Mouse (Mus musculus): ENCODE results near the gene Gabrg3. TPM values are rescaled to one million over a fixed set of nuclear protein-coding genes. Genes with fewer than 3 reads are reported as not detected.

Gene Gabrg3
- polyA plus RNA-seq, 1 experiment from 2014 or later: 2.2 TPM

- no peaks in the 10 kb centered on the region for H3K36me3 ChIP-seq (ENCODE audit: control insufficient read depth, insufficient read depth, low read length)
- ATAC-seq (no peak), DNase-seq (ENCODE audit: low spot score) (no peak)
- 78% methylated on average over 5 of the region's 5 CpGs for WGBS
- H3K9ac ChIP-seq (ENCODE audit: low read length): no peak overlapping the region
- no peaks in the 10 kb centered on the region for H3K9me3 ChIP-seq (replicated peaks; ENCODE audit: control insufficient read depth, low read length)
- no peak overlapping the region for H3K4me3 ChIP-seq (ENCODE audit: low read depth, low read length)
- H3K4me2 ChIP-seq (ENCODE audit: low read length): no peak overlapping the region
- H3K27ac ChIP-seq (ENCODE audit: low read depth, low read length): no peak overlapping the region
- H3K4me1 ChIP-seq (ENCODE audit: control insufficient read depth, insufficient read depth, low read length): no peaks in the 10 kb centered on the region
- no peaks in the 10 kb centered on the region for H3K27me3 ChIP-seq (replicated peaks; ENCODE audit: control insufficient read depth, insufficient read depth, low read length)
Measured at GRCm38 (mm10) chr7:56938020-56938419, 449.0 kb downstream of the Gabrg3 start.

DNA sequence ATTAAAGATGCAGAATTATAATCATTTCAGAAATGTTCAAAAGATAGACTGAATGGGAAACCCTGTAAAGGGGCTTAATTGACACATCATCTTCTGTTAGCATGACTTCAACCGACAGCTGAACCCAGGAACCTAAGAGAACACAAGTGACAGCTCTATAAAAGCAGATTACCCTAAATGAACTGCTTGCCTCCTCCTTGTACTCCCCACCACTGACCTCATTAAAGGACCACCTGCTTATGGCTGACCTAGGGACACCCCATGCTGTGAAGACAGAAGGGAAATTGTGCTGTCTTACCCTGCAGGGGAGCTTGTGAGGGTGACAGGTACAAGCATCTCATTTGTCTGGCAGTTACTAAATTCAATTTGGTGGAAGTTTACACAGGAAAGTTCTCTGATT lies 467.5 kb downstream of the Gabrg3 start:
- Histone ChIP-seq H3K9ac (ENCODE audit: low read length) (no peak overlapping the region), H3K9me3 (replicated peaks; ENCODE audit: control insufficient read depth, low read length) (no peaks in the 10 kb centered on the region), H3K4me3 (ENCODE audit: low read depth, low read length) (no peak overlapping the region), H3K27ac (ENCODE audit: low read depth, low read length) (no peak overlapping the region), H3K4me2 (ENCODE audit: low read length) (no peak overlapping the region), H3K4me1 (ENCODE audit: control insufficient read depth, insufficient read depth, low read length) (no peaks in the 10 kb centered on the region), H3K36me3 (ENCODE audit: control insufficient read depth, insufficient read depth, low read length) (no peaks in the 10 kb centered on the region), H3K27me3 (replicated peaks; ENCODE audit: control insufficient read depth, insufficient read depth, low read length) (no peaks in the 10 kb centered on the region)
- 45% methylated on average over 1 of the region's 1 CpGs for WGBS
- DNase-seq (ENCODE audit: low spot score) (no peak), ATAC-seq (no peak)

DNA sequence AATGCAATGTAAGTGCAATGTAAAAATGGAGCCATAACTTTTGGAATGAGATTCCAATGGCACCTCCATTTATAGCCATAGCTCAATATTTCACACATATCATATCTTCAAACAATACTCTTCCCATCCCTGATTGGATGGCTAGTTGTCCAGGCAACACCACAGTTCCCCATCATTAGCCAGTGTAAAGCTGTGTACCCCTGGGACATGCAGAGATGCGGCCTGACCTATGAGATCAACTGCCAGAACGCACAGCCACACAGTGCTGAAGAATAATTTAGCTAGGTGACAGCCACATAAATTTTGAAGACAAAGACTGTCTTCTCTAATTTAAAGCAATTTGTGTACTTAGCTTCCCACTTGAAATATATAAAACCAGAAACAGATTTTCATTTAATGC lies 472.1 kb downstream of the Gabrg3 start:
- Histone ChIP-seq H3K4me3 (ENCODE audit: low read depth, low read length) (no peak overlapping the region), H3K9ac (ENCODE audit: low read length) (no peak overlapping the region), H3K4me2 (ENCODE audit: low read length) (no peak overlapping the region), H3K4me1 (ENCODE audit: control insufficient read depth, insufficient read depth, low read length) (no peaks in the 10 kb centered on the region), H3K27ac (ENCODE audit: low read depth, low read length) (no peak overlapping the region), H3K36me3 (ENCODE audit: control insufficient read depth, insufficient read depth, low read length) (no peaks in the 10 kb centered on the region), H3K9me3 (replicated peaks; ENCODE audit: control insufficient read depth, low read length) (no peaks in the 10 kb centered on the region), H3K27me3 (replicated peaks; ENCODE audit: control insufficient read depth, insufficient read depth, low read length) (no peaks in the 10 kb centered on the region)
- 94% methylated on average over 2 of the region's 2 CpGs for WGBS
- DNase-seq (ENCODE audit: low spot score) (no peak), ATAC-seq (0 out of 2 replicates have a peak, but pooled peaks have one; percentile 42)

GRCm38 (mm10) chr7:56899762-56900161 lies 487.2 kb downstream of the Gabrg3 start:
- no peaks in the 10 kb centered on the region for H3K36me3 ChIP-seq (ENCODE audit: control insufficient read depth, insufficient read depth, low read length)
- ATAC-seq (no peak), DNase-seq (ENCODE audit: low spot score) (no peak)
- no peak overlapping the region for H3K9ac ChIP-seq (ENCODE audit: low read length)
- no peaks in the 10 kb centered on the region for H3K27me3 ChIP-seq (replicated peaks; ENCODE audit: control insufficient read depth, insufficient read depth, low read length)
- H3K4me1 ChIP-seq (ENCODE audit: control insufficient read depth, insufficient read depth, low read length): no peaks in the 10 kb centered on the region
- H3K9me3 ChIP-seq (replicated peaks; ENCODE audit: control insufficient read depth, low read length): no peaks in the 10 kb centered on the region
- no peak overlapping the region for H3K4me2 ChIP-seq (ENCODE audit: low read length)
- H3K27ac ChIP-seq (ENCODE audit: low read depth, low read length): no peak overlapping the region
- 60% methylated on average over 4 of the region's 4 CpGs for WGBS
- no peak overlapping the region for H3K4me3 ChIP-seq (ENCODE audit: low read depth, low read length)

- no peaks in the 10 kb centered on the region for H3K36me3 ChIP-seq (ENCODE audit: control insufficient read depth, insufficient read depth, low read length)
- H3K9ac ChIP-seq (ENCODE audit: low read length): no peak overlapping the region
- no peaks in the 10 kb centered on the region for H3K9me3 ChIP-seq (replicated peaks; ENCODE audit: control insufficient read depth, low read length)
- H3K4me1 ChIP-seq (ENCODE audit: control insufficient read depth, insufficient read depth, low read length): no peaks in the 10 kb centered on the region
- H3K27ac ChIP-seq (ENCODE audit: low read depth, low read length): no peak overlapping the region
- H3K27me3 ChIP-seq (replicated peaks; ENCODE audit: control insufficient read depth, insufficient read depth, low read length): no peaks in the 10 kb centered on the region
- H3K4me2 ChIP-seq (ENCODE audit: low read length): no peak overlapping the region
- no peak for DNase-seq (ENCODE audit: low spot score)
- ATAC-seq: no peak
- WGBS: 87% methylated on average over 1 of the region's 1 CpGs
- H3K4me3 ChIP-seq (ENCODE audit: low read depth, low read length): no peak overlapping the region
Measured at GRCm38 (mm10) chr7:56867314-56868075, 519.5 kb downstream of the Gabrg3 start.

- Histone ChIP-seq H3K4me3 (ENCODE audit: low read depth, low read length) (no peak overlapping the region), H3K4me2 (ENCODE audit: low read length) (no peak overlapping the region), H3K36me3 (ENCODE audit: control insufficient read depth, insufficient read depth, low read length) (no peaks in the 10 kb centered on the region), H3K9me3 (replicated peaks; ENCODE audit: control insufficient read depth, low read length) (no peaks in the 10 kb centered on the region), H3K27ac (ENCODE audit: low read depth, low read length) (no peak overlapping the region), H3K27me3 (replicated peaks; ENCODE audit: control insufficient read depth, insufficient read depth, low read length) (no peaks in the 10 kb centered on the region), H3K9ac (ENCODE audit: low read length) (no peak overlapping the region), H3K4me1 (ENCODE audit: control insufficient read depth, insufficient read depth, low read length) (no peaks in the 10 kb centered on the region)
- DNase-seq (ENCODE audit: low spot score): no peak
- 91% methylated on average over 5 of the region's 5 CpGs for WGBS
- no peak for ATAC-seq
Measured at GRCm38 (mm10) chr7:56843565-56843964, 543.4 kb downstream of the Gabrg3 start.

- no peak for DNase-seq (ENCODE audit: low spot score)
- no peak overlapping the region for H3K4me3 ChIP-seq (ENCODE audit: low read depth, low read length)
- H3K9me3 ChIP-seq (replicated peaks; ENCODE audit: control insufficient read depth, low read length): no peaks in the 10 kb centered on the region
- H3K27ac ChIP-seq (ENCODE audit: low read depth, low read length): no peak overlapping the region
- no peak overlapping the region for H3K4me2 ChIP-seq (ENCODE audit: low read length)
- no peaks in the 10 kb centered on the region for H3K27me3 ChIP-seq (replicated peaks; ENCODE audit: control insufficient read depth, insufficient read depth, low read length)
- ATAC-seq: no peak
- H3K9ac ChIP-seq (ENCODE audit: low read length): no peak overlapping the region
- H3K4me1 ChIP-seq (ENCODE audit: control insufficient read depth, insufficient read depth, low read length): no peaks in the 10 kb centered on the region
- no peaks in the 10 kb centered on the region for H3K36me3 ChIP-seq (ENCODE audit: control insufficient read depth, insufficient read depth, low read length)
- 87% methylated on average over 6 of the region's 6 CpGs for WGBS
Measured at GRCm38 (mm10) chr7:56825446-56825845, 561.5 kb downstream of the Gabrg3 start.

- no peaks in the 10 kb centered on the region for H3K36me3 ChIP-seq (ENCODE audit: control insufficient read depth, insufficient read depth, low read length)
- 79% methylated on average over 1 of the region's 1 CpGs for whole genome bisulfite sequencing
- no peaks in the 10 kb centered on the region for H3K9me3 ChIP-seq (replicated peaks; ENCODE audit: control insufficient read depth, low read length)
- no peak overlapping the region for H3K4me3 ChIP-seq (ENCODE audit: low read depth, low read length)
- H3K27me3 ChIP-seq (replicated peaks; ENCODE audit: control insufficient read depth, insufficient read depth, low read length): no peaks in the 10 kb centered on the region
- H3K4me2 ChIP-seq (ENCODE audit: low read length): no peak overlapping the region
- no peaks in the 10 kb centered on the region for H3K4me1 ChIP-seq (ENCODE audit: control insufficient read depth, insufficient read depth, low read length)
- DNase-seq (ENCODE audit: low spot score) (no peak), ATAC-seq (no peak)
- H3K27ac ChIP-seq (ENCODE audit: low read depth, low read length): no peak overlapping the region
- H3K9ac ChIP-seq (ENCODE audit: low read length): no peak overlapping the region
Measured at GRCm38 (mm10) chr7:56801841-56802240, 585.1 kb downstream of the Gabrg3 start.

GRCm38 (mm10) chr7:56779122-56779521 lies 607.9 kb downstream of the Gabrg3 start:
- Histone ChIP-seq H3K27ac (ENCODE audit: low read depth, low read length) (no peak overlapping the region), H3K9ac (ENCODE audit: low read length) (no peak overlapping the region), H3K4me1 (ENCODE audit: control insufficient read depth, insufficient read depth, low read length) (no peaks in the 10 kb centered on the region), H3K4me2 (ENCODE audit: low read length) (no peak overlapping the region), H3K9me3 (replicated peaks; ENCODE audit: control insufficient read depth, low read length) (no peaks in the 10 kb centered on the region), H3K27me3 (replicated peaks; ENCODE audit: control insufficient read depth, insufficient read depth, low read length) (no peaks in the 10 kb centered on the region), H3K4me3 (ENCODE audit: low read depth, low read length) (no peak overlapping the region), H3K36me3 (ENCODE audit: control insufficient read depth, insufficient read depth, low read length) (no peaks in the 10 kb centered on the region)
- DNase-seq (ENCODE audit: low spot score) (peak; percentile 58), ATAC-seq (peak; percentile 71; the same call in 1 of the 2 replicates)
- 82% methylated on average over 1 of the region's 1 CpGs for WGBS

All from forebrain, embryonic 14.5 days (tissue).